12 mouse cellular contexts compared by ENCODE assay signal in the genomic region with DNA sequence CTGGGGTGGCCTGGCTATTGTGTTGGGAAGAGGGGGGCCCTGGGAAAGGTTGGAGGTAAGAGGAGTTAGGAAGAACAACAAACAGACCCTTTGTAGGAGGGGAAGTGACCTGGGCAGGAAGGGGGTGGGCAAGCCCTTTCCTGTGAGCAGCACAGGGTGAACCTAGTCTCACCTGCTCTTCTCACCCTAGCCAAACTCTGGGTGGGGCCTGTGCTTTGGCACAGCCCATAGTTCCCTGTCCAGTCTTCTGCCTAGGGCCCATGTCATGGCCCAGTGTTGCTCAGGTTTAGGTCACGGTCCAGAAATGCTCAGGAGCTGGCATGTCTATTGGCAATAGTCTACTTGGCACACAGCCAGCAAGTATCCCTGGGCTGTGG. TPM values are rescaled to one million over a fixed set of nuclear protein-coding genes. Genes with fewer than 3 reads are reported as not detected.
A peak's percentile ranks its signal among the peaks of the same experiment; 100 is the strongest.
DNase-seq lines count a peak whose midpoint lies in the region; ATAC-seq and TF ChIP-seq lines count a peak whose summit lies in the region.
"Had no signal": no experiment of that assay in that cellular context is flagged by ENCODE, and none has a peak within 500 bp of the region (broad histone marks: within the 10 kb centered on the region; RNA-seq: fewer than 3 reads in every experiment).

No protein-coding gene starts in this region.

- H3K36me3 ChIP-seq in heart, embryonic 11.5 days (ENCODE audit: control insufficient read depth, insufficient read depth, low read length): no peaks in the 10 kb centered on the region
- no peaks in the 10 kb centered on the region for H3K36me3 ChIP-seq in liver, embryonic 14.5 days (replicated peaks; ENCODE audit: control insufficient read depth, insufficient read depth, low read depth)

- no peak overlapping the region for H3K4me2 ChIP-seq in heart, embryonic 11.5 days
- no peak overlapping the region for H3K4me2 ChIP-seq in liver, embryonic 14.5 days (ENCODE audit: low read depth)

- WGBS in heart, embryonic 11.5 days (ENCODE audit: insufficient replicate concordance): 63% methylated on average over 1 of the region's 1 CpGs
- 46% methylated on average over 1 of the region's 1 CpGs for WGBS in liver, embryonic 14.5 days (ENCODE audit: insufficient replicate concordance)

- peaks cover 17% of the 10 kb centered on the region for H3K4me1 ChIP-seq in heart, embryonic 11.5 days (ENCODE audit: control insufficient read depth, insufficient read depth, low read length)
- H3K4me1 ChIP-seq in embryonic fibroblast, embryonic 13.5 days (ENCODE audit: control insufficient read depth, insufficient read depth, low read length): 0 out of 2 replicates have a peak, but pooled peaks cover 11% of the 10 kb centered on the region
- H3K4me1 ChIP-seq in liver, embryonic 14.5 days (replicated peaks; ENCODE audit: control insufficient read depth in 2 of 2, insufficient read depth in 2 of 2, low read length in 1 of 2): peaks cover 0 to 4% of the 10 kb centered on the region in 2 experiments; a peak in 1 of 4 replicates

- H3K27ac ChIP-seq in heart, embryonic 11.5 days (ENCODE audit: low read depth, low read length): 0 out of 2 replicates have a peak overlapping the region, but pooled peaks have one; percentile 6
- H3K27ac ChIP-seq in embryonic fibroblast, embryonic 13.5 days (ENCODE audit: insufficient read depth, low read length): peak overlapping the region; percentile 74
- no peak overlapping the region for H3K27ac ChIP-seq in liver, embryonic 14.5 days

- peak; percentile 53 for ATAC-seq in heart, embryonic 11.5 days (replicated peaks; ENCODE audit: insufficient number of reproducible peaks, low FRiP score, low TSS enrichment)
- peak; percentile 33; the same call in 1 of the 2 replicates for ATAC-seq in liver, embryonic 14.5 days (ENCODE audit: insufficient read depth)
- ATAC-seq in erythroid progenitor cell, adult 5-6 weeks (replicated peaks; ENCODE audit: low FRiP score, poor library complexity, severe bottlenecking): no peak

- intact Hi-C loops in heart, postnatal 36 days (cut with DNase I): loop anchor here (5.0 kb wide), 1 partner anchor 390 kb away; no protein-coding TSS in a partner anchor

- peak overlapping the region; percentile 2; the same call in 1 of the 2 replicates for H3K9ac ChIP-seq in heart, embryonic 11.5 days (ENCODE audit: low read depth, low read length)
- no peak overlapping the region for H3K9ac ChIP-seq in liver, embryonic 14.5 days (replicated peaks)

- no peak for TF ChIP-seq EP300 in liver, embryonic 14.5 days (IDR thresholded peaks at IDR 0.05; ENCODE audit: low read depth)

- no peaks in the 10 kb centered on the region for H3K27me3 ChIP-seq in heart, embryonic 11.5 days (ENCODE audit: control insufficient read depth, insufficient read depth, low read length)
- no peaks in the 10 kb centered on the region for H3K27me3 ChIP-seq in liver, embryonic 14.5 days (ENCODE audit: control insufficient read depth, insufficient read depth, low read length)
- H3K27me3 ChIP-seq: CH12.LX had no signal

- TF ChIP-seq POLR2A in embryonic fibroblast, embryonic 13.5 days (IDR thresholded peaks at IDR 0.05; ENCODE audit: low read depth, low read length): no peak

- H3K4me3 ChIP-seq in heart, embryonic 11.5 days (ENCODE audit: low read depth, low read length): no peak overlapping the region
- H3K4me3 ChIP-seq in embryonic fibroblast, embryonic 13.5 days (ENCODE audit: insufficient read depth, low read length): no peak overlapping the region
- no peak overlapping the region for H3K4me3 ChIP-seq in liver, embryonic 14.5 days (ENCODE audit: insufficient read depth in 1 of 2, low read depth in 2 of 2, low read length in 2 of 2)

- TF ChIP-seq CTCF in embryonic fibroblast, embryonic 13.5 days (IDR thresholded peaks at IDR 0.05; ENCODE audit: borderline replicate concordance, insufficient read depth, low read length): no peak
- no peak for TF ChIP-seq CTCF in liver, embryonic 14.5 days (IDR thresholded peaks at IDR 0.05; ENCODE audit: low read depth)

- no peak for DNase-seq in heart, postnatal 36 days
- DNase-seq in 3134 (ENCODE audit: extremely low read depth, insufficient read length, low spot score): peak; percentile 34
- DNase-seq in liver, embryonic 14.5 days (ENCODE audit: low read depth in 3 of 3, low spot score in 3 of 3): no peak
- DNase-seq in right cerebral cortex, adult 18-20 months: no peak
- DNase-seq in left cerebral cortex, adult 9 months (ENCODE audit: low spot score in 2 of 2): no peak
- DNase-seq: adrenal gland, adult 8-10 months; gastrocnemius, postnatal 14 days; layer of hippocampus, postnatal 36 days had no signal

- no peaks in the 10 kb centered on the region for H3K9me3 ChIP-seq in heart, embryonic 11.5 days (replicated peaks; ENCODE audit: control insufficient read depth, low read length)
- H3K9me3 ChIP-seq in liver, embryonic 14.5 days (ENCODE audit: control insufficient read depth, low read length): no peaks in the 10 kb centered on the region

RNA-seq across cellular contexts. Expression of a gene that starts 19.6 kb away (rescaled TPM):
- not detected in 2 replicates for polyA plus RNA-seq in heart, embryonic 11.5 days (2014; fragmentation: Nextera tagmentation; extraction: Ambion mirVana)
- not detected for total RNA-seq in heart, postnatal 36 days (2021)
- not detected in 2 replicates for polyA plus RNA-seq in embryonic fibroblast, embryonic 13.5 days (2011; ENCODE audit: insufficient read length, low read depth, missing spikeins)
- not detected in 2 replicates for polyA plus RNA-seq in liver, embryonic 14.5 days (2012; rRNA removed)
- not detected in 2 replicates for polyA plus RNA-seq in liver, embryonic 14.5 days (2014; fragmentation: Nextera tagmentation; extraction: Ambion mirVana)
- not detected in 2 replicates for total RNA-seq in erythroid progenitor cell, adult 5-6 weeks (2015; ENCODE audit: low replicate concordance)
- total RNA-seq in erythroid progenitor cell, adult 5-6 weeks (2017; ENCODE audit: low replicate concordance): not detected in 2 replicates
- total RNA-seq: CH12.LX; gastrocnemius, postnatal 14 days; layer of hippocampus, postnatal 36 days had no signal

RNA-seq across cellular contexts. Expression of a gene that starts 28.1 kb away (rescaled TPM):
- 8.4 and 12.2 TPM in 2 replicates for polyA plus RNA-seq in heart, embryonic 11.5 days (2014; fragmentation: Nextera tagmentation; extraction: Ambion mirVana)
- 10 to 100 TPM; 24.3 to 28.4 TPM for total RNA-seq in heart, postnatal 36 days (2021)
- polyA plus RNA-seq in embryonic fibroblast, embryonic 13.5 days (2011; ENCODE audit: insufficient read length, low read depth, missing spikeins): 2.8 and 3.3 TPM in 2 replicates
- polyA plus RNA-seq in liver, embryonic 14.5 days (2012; rRNA removed): 1.3 and 3.5 TPM in 2 replicates
- 8.1 and 8.8 TPM in 2 replicates for polyA plus RNA-seq in liver, embryonic 14.5 days (2014; fragmentation: Nextera tagmentation; extraction: Ambion mirVana)
- total RNA-seq in erythroid progenitor cell, adult 5-6 weeks (2015; ENCODE audit: low replicate concordance): 6.5 and 13.0 TPM in 2 replicates
- 3.7 and 4.5 TPM in 2 replicates for total RNA-seq in erythroid progenitor cell, adult 5-6 weeks (2017; ENCODE audit: low replicate concordance)
